Mouse (Mus musculus) lung, adult 2 months (tissue): ENCODE results near the gene Tmem151a.
"Not testable (repeated sequence)": the region's sequence is repeated elsewhere in the genome, so short reads cannot be mapped to it uniquely, and the experiment has no call there.

Source experiments
- CTCF ChIP-seq: fragments of 200-500 bp; IDR thresholded peaks from 2 replicates; pipeline ENCODE4 v1.5.1; 2011; ENCODE audit warnings: mild to moderate bottlenecking, low read length, control low read depth; ENCODE audit not compliant: insufficient read depth
- POLR2A ChIP-seq: fragments of 200-500 bp; IDR thresholded peaks from 2 replicates; pipeline ENCODE4 v1.6.1; 2011; ENCODE audit warnings: low read depth, mild to moderate bottlenecking, control low read depth, low read length, borderline replicate concordance; ENCODE audit errors: extremely low read depth

- not testable (repeated sequence) for TF ChIP-seq CTCF, POLR2A
Measured at GRCm38 (mm10) chr19:5086533-5086932, 1.2 kb upstream of the Tmem151a start.
